Mouse (Mus musculus): Measurements from ENCODE around the gene Fdps. TPM values are rescaled to one million over a fixed set of nuclear protein-coding genes. Genes with fewer than 3 reads are reported as not detected.
A peak's percentile ranks its signal among the peaks of the same experiment; 100 is the strongest.

Gene Fdps
- polyA plus RNA-seq (2015; fragmentation: Nextera tagmentation; extraction: Ambion mirVana) = 324 and 331 TPM in 2 replicates

- peak within 1 kb of the TSS; percentile 44 for H3K9ac ChIP-seq
- 0% methylated on average over 26 of the region's 26 CpGs for WGBS
- H3K27me3 ChIP-seq (replicated peaks) = no peaks in the 10 kb centered on the region
- H3K9me3 ChIP-seq = no peaks in the 10 kb centered on the region
- H3K4me2 ChIP-seq = peak within 1 kb of the TSS; percentile 94
- peaks cover 18% of the 10 kb centered on the region for H3K4me1 ChIP-seq
- peak within 1 kb of the TSS; percentile 87 for H3K27ac ChIP-seq
- H3K4me3 ChIP-seq (replicated peaks) = peak within 1 kb of the TSS; percentile 55
- peaks cover 16% of the 10 kb centered on the region for H3K36me3 ChIP-seq
- ATAC-seq (ENCODE audit: insufficient read depth, low FRiP score, low read depth) = peak; percentile 99
Observed at GRCm38 (mm10) chr3:89101812-89102494, at the start of gene Fdps. Gene Fdps (minus strand): TSS chr3:89101959.

- no peak overlapping the region for H3K4me2 ChIP-seq
- 73% methylated on average over 14 of the region's 14 CpGs for WGBS
Observed at GRCm38 (mm10) chr3:89148567-89148966, 46.8 kb upstream of the Fdps start.

GRCm38 (mm10) chr3:89147979-89148311, 46.2 kb upstream of the Fdps start:
- Histone ChIP-seq H3K9me3 (no peaks in the 10 kb centered on the region), H3K27me3 (replicated peaks) (peaks cover 18% of the 10 kb centered on the region; the same call in 1 of the 2 replicates), H3K4me1 (peaks cover 7% of the 10 kb centered on the region), H3K4me2 (peak overlapping the region; percentile 78), H3K27ac (0 out of 2 replicates have a peak overlapping the region, but pooled peaks have one; percentile 13), H3K4me3 (replicated peaks) (peak overlapping the region; percentile 33), H3K9ac (no peak overlapping the region), H3K36me3 (no peaks in the 10 kb centered on the region)
- ATAC-seq (ENCODE audit: insufficient read depth, low FRiP score, low read depth) = peak; percentile 60; the same call in 1 of the 2 replicates
- 6% methylated on average over 15 of the region's 15 CpGs for WGBS

More at GRCm38 (mm10) chr3:89148567-89148966, 46.8 kb upstream of the Fdps start:
- Histone ChIP-seq H3K27ac (no peak overlapping the region), H3K4me1 (peaks cover 7% of the 10 kb centered on the region), H3K9ac (no peak overlapping the region), H3K4me3 (replicated peaks) (no peak overlapping the region), H3K36me3 (no peaks in the 10 kb centered on the region), H3K27me3 (replicated peaks) (peaks cover 18% of the 10 kb centered on the region; the same call in 1 of the 2 replicates), H3K9me3 (no peaks in the 10 kb centered on the region)
- no peak for ATAC-seq (ENCODE audit: insufficient read depth, low FRiP score, low read depth)

- peak overlapping the region; percentile 33 for H3K4me3 ChIP-seq (replicated peaks)
- peak; percentile 92 for ATAC-seq (ENCODE audit: insufficient read depth, low FRiP score, low read depth)
- no peak overlapping the region for H3K9ac ChIP-seq
- H3K36me3 ChIP-seq = no peaks in the 10 kb centered on the region
- 29% methylated on average over 26 of the region's 26 CpGs for WGBS
- peaks cover 18% of the 10 kb centered on the region; the same call in 1 of the 2 replicates for H3K27me3 ChIP-seq (replicated peaks)
- 0 out of 2 replicates have a peak overlapping the region, but pooled peaks have one; percentile 13 for H3K27ac ChIP-seq
- H3K4me1 ChIP-seq = peaks cover 7% of the 10 kb centered on the region
- no peaks in the 10 kb centered on the region for H3K9me3 ChIP-seq
- peak overlapping the region; percentile 78 for H3K4me2 ChIP-seq
Observed at GRCm38 (mm10) chr3:89147101-89147978, 45.6 kb upstream of the Fdps start.

GRCm38 (mm10) chr3:89145566-89145965, 43.8 kb upstream of the Fdps start:
- no peak for ATAC-seq (ENCODE audit: insufficient read depth, low FRiP score, low read depth)
- H3K36me3 ChIP-seq = no peaks in the 10 kb centered on the region
- H3K27ac ChIP-seq = no peak overlapping the region
- H3K9me3 ChIP-seq = no peaks in the 10 kb centered on the region
- no peak overlapping the region for H3K9ac ChIP-seq
- peaks cover 7% of the 10 kb centered on the region for H3K4me1 ChIP-seq
- no peak overlapping the region for H3K4me3 ChIP-seq (replicated peaks)
- no peak overlapping the region for H3K4me2 ChIP-seq
- peaks cover 18% of the 10 kb centered on the region; the same call in 1 of the 2 replicates for H3K27me3 ChIP-seq (replicated peaks)
- WGBS = 61% methylated on average over 8 of the region's 8 CpGs

GRCm38 (mm10) chr3:89144821-89145220, 43.1 kb upstream of the Fdps start:
- Histone ChIP-seq H3K9ac (no peak overlapping the region), H3K27me3 (replicated peaks) (peaks cover 15% of the 10 kb centered on the region; the same call in 1 of the 2 replicates), H3K4me1 (peaks cover 7% of the 10 kb centered on the region), H3K9me3 (no peaks in the 10 kb centered on the region), H3K27ac (no peak overlapping the region), H3K36me3 (no peaks in the 10 kb centered on the region), H3K4me2 (no peak overlapping the region), H3K4me3 (replicated peaks) (no peak overlapping the region)
- no peak for ATAC-seq (ENCODE audit: insufficient read depth, low FRiP score, low read depth)
- 76% methylated on average over 10 of the region's 10 CpGs for WGBS

GRCm38 (mm10) chr3:89136365-89136764, 34.6 kb upstream of the Fdps start:
- Histone ChIP-seq H3K27ac (peak overlapping the region; percentile 8; the same call in 1 of the 2 replicates), H3K4me1 (peaks cover 8% of the 10 kb centered on the region; the same call in 1 of the 2 replicates), H3K4me2 (peak overlapping the region; percentile 21; the same call in 1 of the 2 replicates), H3K4me3 (replicated peaks) (peak overlapping the region; percentile 18; the same call in 1 of the 2 replicates), H3K9ac (no peak overlapping the region), H3K36me3 (no peaks in the 10 kb centered on the region), H3K27me3 (replicated peaks) (no peaks in the 10 kb centered on the region), H3K9me3 (no peaks in the 10 kb centered on the region)
- 32% methylated on average over 9 of the region's 9 CpGs for WGBS
- peak; percentile 79 for ATAC-seq (ENCODE audit: insufficient read depth, low FRiP score, low read depth)

- H3K4me1 ChIP-seq = peaks cover 8% of the 10 kb centered on the region; the same call in 1 of the 2 replicates
- H3K9ac ChIP-seq = no peak within 1 kb of the TSS
- peak within 1 kb of the TSS; percentile 35; the same call in 1 of the 2 replicates for H3K27ac ChIP-seq
- H3K4me2 ChIP-seq = peak within 1 kb of the TSS; percentile 21; the same call in 1 of the 2 replicates
- no peaks in the 10 kb centered on the region for H3K36me3 ChIP-seq
- no peaks in the 10 kb centered on the region for H3K27me3 ChIP-seq (replicated peaks)
- 57% methylated on average over 3 of the region's 3 CpGs for WGBS
- ATAC-seq (ENCODE audit: insufficient read depth, low FRiP score, low read depth) = peak; percentile 56; the same call in 1 of the 2 replicates
- H3K9me3 ChIP-seq = no peaks in the 10 kb centered on the region
- H3K4me3 ChIP-seq (replicated peaks) = peak within 1 kb of the TSS; percentile 18
Observed at GRCm38 (mm10) chr3:89135958-89136357, 34.2 kb upstream of the Fdps start, which contains the start of gene Pklr. Gene Pklr (plus strand): TSS chr3:89136142.

GRCm38 (mm10) chr3:89133752-89134151, 32.0 kb upstream of the Fdps start:
- H3K4me2 ChIP-seq = no peak overlapping the region
- no peak overlapping the region for H3K9ac ChIP-seq
- no peaks in the 10 kb centered on the region for H3K9me3 ChIP-seq
- no peaks in the 10 kb centered on the region for H3K36me3 ChIP-seq
- H3K4me3 ChIP-seq (replicated peaks) = no peak overlapping the region
- no peaks in the 10 kb centered on the region for H3K27me3 ChIP-seq (replicated peaks)
- WGBS = 68% methylated on average over 1 of the region's 1 CpGs
- peaks cover 8% of the 10 kb centered on the region; the same call in 1 of the 2 replicates for H3K4me1 ChIP-seq
- 0 out of 2 replicates have a peak overlapping the region, but pooled peaks have one; percentile 51 for H3K27ac ChIP-seq
- ATAC-seq (ENCODE audit: insufficient read depth, low FRiP score, low read depth) = peak; percentile 16; the same call in 1 of the 2 replicates

- Histone ChIP-seq H3K4me1 (peaks cover 8% of the 10 kb centered on the region; the same call in 1 of the 2 replicates), H3K9ac (no peak overlapping the region), H3K27ac (0 out of 2 replicates have a peak overlapping the region, but pooled peaks have one; percentile 51), H3K27me3 (replicated peaks) (no peaks in the 10 kb centered on the region), H3K4me2 (no peak overlapping the region), H3K4me3 (replicated peaks) (no peak overlapping the region), H3K9me3 (no peaks in the 10 kb centered on the region), H3K36me3 (no peaks in the 10 kb centered on the region)
- no peak for ATAC-seq (ENCODE audit: insufficient read depth, low FRiP score, low read depth)
- WGBS = 78% methylated on average over 7 of the region's 7 CpGs
Observed at GRCm38 (mm10) chr3:89133063-89133450, 31.3 kb upstream of the Fdps start.

- H3K4me3 ChIP-seq (replicated peaks) = peak overlapping the region; percentile 31
- ATAC-seq (ENCODE audit: insufficient read depth, low FRiP score, low read depth) = peak; percentile 81
- peak overlapping the region; percentile 68 for H3K4me2 ChIP-seq
- H3K9me3 ChIP-seq = no peaks in the 10 kb centered on the region
- no peaks in the 10 kb centered on the region for H3K27me3 ChIP-seq (replicated peaks)
- H3K4me1 ChIP-seq = peaks cover 8% of the 10 kb centered on the region; the same call in 1 of the 2 replicates
- H3K36me3 ChIP-seq = no peaks in the 10 kb centered on the region
- 13% methylated on average over 30 of the region's 30 CpGs for WGBS
- no peak overlapping the region for H3K27ac ChIP-seq
- H3K9ac ChIP-seq = no peak overlapping the region
Observed at GRCm38 (mm10) chr3:89132285-89133062, 30.7 kb upstream of the Fdps start.
